Mouse (Mus musculus): Measurements from ENCODE around the gene Reck. TPM values are rescaled to one million over a fixed set of nuclear protein-coding genes. Genes with fewer than 3 reads are reported as not detected.

Gene Reck
- polyA plus RNA-seq, 1 experiment from 2014 or later, result 26.9 TPM

Other genes starting within 250 kb of the Reck start
- gene Npr2, start 243.6 kb upstream of the Reck start, polyA plus RNA-seq (2016; fragmentation: Nextera tagmentation; extraction: Ambion mirVana), result 14.4 and 17.9 TPM in 2 replicates
- gene Spag8, start 221.9 kb upstream of the Reck start, polyA plus RNA-seq (2016; fragmentation: Nextera tagmentation; extraction: Ambion mirVana), result 0.95 and 0.99 TPM in 2 replicates
- 78.7 and 87.6 TPM in 2 replicates for gene Hint2, start 219.1 kb upstream of the Reck start, polyA plus RNA-seq (2016; fragmentation: Nextera tagmentation; extraction: Ambion mirVana)
- gene Tmem8b, start 206.6 kb upstream of the Reck start, polyA plus RNA-seq (2016; fragmentation: Nextera tagmentation; extraction: Ambion mirVana), result 5.6 and 6.6 TPM in 2 replicates
- gene Fam221b, start 206.4 kb upstream of the Reck start, polyA plus RNA-seq (2016; fragmentation: Nextera tagmentation; extraction: Ambion mirVana), result 2.8 and 3.6 TPM in 2 replicates
- 0.08 TPM in 1 of 2 replicates, not detected in the other for gene Olfr70, start 174.7 kb upstream of the Reck start, polyA plus RNA-seq (2016; fragmentation: Nextera tagmentation; extraction: Ambion mirVana)
- gene Olfr71, start 165.3 kb upstream of the Reck start, polyA plus RNA-seq (2016; fragmentation: Nextera tagmentation; extraction: Ambion mirVana), result not detected in 2 replicates
- 0.38 and 0.72 TPM in 2 replicates for gene Hrct1, start 148.3 kb upstream of the Reck start, polyA plus RNA-seq (2016; fragmentation: Nextera tagmentation; extraction: Ambion mirVana)
- 0.20 and 0.28 TPM in 2 replicates for gene Spaar, start 145.5 kb upstream of the Reck start, polyA plus RNA-seq (2016; fragmentation: Nextera tagmentation; extraction: Ambion mirVana)
- not detected in 2 replicates for gene Olfr159, start 104.5 kb upstream of the Reck start, polyA plus RNA-seq (2016; fragmentation: Nextera tagmentation; extraction: Ambion mirVana)
- gene Olfr156, start 51.6 kb upstream of the Reck start, polyA plus RNA-seq (2016; fragmentation: Nextera tagmentation; extraction: Ambion mirVana), result 0.19 TPM in 1 of 2 replicates, not detected in the other
- gene Olfr157, start 35.3 kb upstream of the Reck start, polyA plus RNA-seq (2016; fragmentation: Nextera tagmentation; extraction: Ambion mirVana), result 0.12 TPM in 1 of 2 replicates, not detected in the other
- not detected in 2 replicates for gene Olfr155, start 24.0 kb upstream of the Reck start, polyA plus RNA-seq (2016; fragmentation: Nextera tagmentation; extraction: Ambion mirVana)
- gene Glipr2, start 81.9 kb downstream of the Reck start, polyA plus RNA-seq (2016; fragmentation: Nextera tagmentation; extraction: Ambion mirVana), result 86.2 and 89.9 TPM in 2 replicates
- gene Ccin, start 108.0 kb downstream of the Reck start, polyA plus RNA-seq (2016; fragmentation: Nextera tagmentation; extraction: Ambion mirVana), result not detected in 2 replicates
- 241 and 247 TPM in 2 replicates for gene Clta, start 128.9 kb downstream of the Reck start, polyA plus RNA-seq (2016; fragmentation: Nextera tagmentation; extraction: Ambion mirVana)
- 20.5 and 20.7 TPM in 2 replicates for gene Gne, start 208.6 kb downstream of the Reck start, polyA plus RNA-seq (2016; fragmentation: Nextera tagmentation; extraction: Ambion mirVana)

Measured in limb, embryonic 12.5 days (tissue).